Mouse (Mus musculus) limb, embryonic 11.5 days (tissue): ENCODE measurements at regions not wholly inside any gene's neighbourhood (a gene's known extent, or its start where the extent isn't known, plus 50 kb on each side); places are given as distances from the start of the nearest gene placed in this dataset.

ENCODE experiments used
- ATAC-seq: fragments of 200-750 bp; cut with Nextera tagmentation; 2 replicates; pipeline ENCODE4 v1.8.0; 2017; ENCODE audit warnings: low read depth; ENCODE audit not compliant: insufficient number of reproducible peaks, low FRiP score, low TSS enrichment
- DNase-seq: peaks from one replicate; pipeline ENCODE4 v3.0.0-alpha.2; 2015; ENCODE audit warnings: low spot score
- H3K27ac ChIP-seq: fragments of 300-500 bp; sonication (generic); replicated peaks from 2 replicates; pipeline ENCODE4 v1.5.1; 2014; ENCODE audit warnings: low read depth, mild to moderate bottlenecking, low read length
- H3K27me3 ChIP-seq: fragments of 300-500 bp; sonication (generic); 2 replicates; pipeline ENCODE4 v1.6.1; 2014; ENCODE audit warnings: mild to moderate bottlenecking, low read length, mixed read lengths; ENCODE audit not compliant: control insufficient read depth, insufficient read depth
- H3K36me3 ChIP-seq: fragments of 300-500 bp; sonication (generic); 2 replicates; pipeline ENCODE4 v1.6.1; 2014; ENCODE audit warnings: mild to moderate bottlenecking, low read length, moderate library complexity, mixed read lengths; ENCODE audit not compliant: control insufficient read depth, insufficient read depth
- H3K4me1 ChIP-seq: fragments of 300-500 bp; sonication (generic); 2 replicates; pipeline ENCODE4 v1.6.1; 2014; ENCODE audit warnings: low read length, mixed read lengths; ENCODE audit not compliant: control insufficient read depth, insufficient read depth
- H3K4me2 ChIP-seq: fragments of 300-500 bp; sonication (generic); 2 replicates; pipeline ENCODE4 v1.6.1; 2014; ENCODE audit warnings: low read depth, mild to moderate bottlenecking, moderate library complexity; ENCODE audit not compliant: severe bottlenecking
- H3K4me3 ChIP-seq: fragments of 300-500 bp; sonication (generic); 2 replicates; pipeline ENCODE4 v1.5.1; 2014; ENCODE audit warnings: low read depth, low read length
- H3K9ac ChIP-seq: fragments of 300-500 bp; sonication (generic); 2 replicates; pipeline ENCODE4 v1.6.1; 2014; ENCODE audit warnings: mild to moderate bottlenecking, low read length
- H3K9me3 ChIP-seq: fragments of 300-500 bp; sonication (generic); 2 replicates; pipeline ENCODE4 v1.6.1; 2016; ENCODE audit warnings: low read length; ENCODE audit not compliant: control insufficient read depth
- WGBS: fragments of 180-500 bp; shearing (Covaris S2); extraction: QIAGEN DNeasy Blood & Tissue Kit; methylation state at CpG from one replicate; pipeline ENCODE4 v1.1.7; 2014; 5-methylcytosine and 5-hydroxymethylcytosine counted together

GRCm38 (mm10) chr13:52026291-52026690 is 179.8 kb downstream of the Gadd45g start:
- Histone ChIP-seq H3K27ac (no peak overlapping the region), H3K36me3 (no peaks in the 10 kb centered on the region), H3K27me3 (no peaks in the 10 kb centered on the region), H3K4me3 (no peak overlapping the region), H3K9ac (no peak overlapping the region), H3K9me3 (no peaks in the 10 kb centered on the region), H3K4me2 (no peak overlapping the region), H3K4me1 (peaks cover 24% of the 10 kb centered on the region)
- DNase-seq = no peak
- ATAC-seq = no peak
- 95% methylated on average over 7 of the region's 7 CpGs for WGBS

DNA sequence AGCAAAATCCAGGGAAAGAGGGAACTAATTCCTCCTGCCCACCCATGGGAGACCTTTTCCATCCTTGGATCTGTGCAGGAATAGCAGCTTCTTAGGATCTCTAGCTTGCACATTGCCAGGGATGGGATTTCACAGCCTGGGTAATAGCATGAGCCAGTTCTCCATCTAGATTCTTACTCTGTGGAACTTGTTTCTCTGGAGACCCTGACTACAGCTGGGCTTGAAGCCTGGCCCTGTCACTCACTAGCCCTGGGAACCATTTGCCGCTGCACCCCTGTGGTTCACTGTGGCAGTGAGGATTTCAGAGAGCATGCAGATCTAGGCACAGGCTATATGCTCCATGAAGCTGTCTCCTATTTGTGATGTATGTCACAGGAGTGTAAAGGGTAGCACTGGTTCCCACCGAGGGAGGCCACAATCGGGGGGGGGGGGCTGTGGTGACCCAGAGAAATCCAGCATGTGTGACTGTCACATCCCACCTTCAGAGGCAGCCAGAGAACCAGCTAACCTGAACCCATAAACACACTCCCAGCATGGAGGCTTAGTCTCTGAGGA is 183.5 kb downstream of the Gadd45g start:
- Histone ChIP-seq H3K4me2 (no peak overlapping the region), H3K4me1 (peaks cover 9% of the 10 kb centered on the region)
- 75% methylated on average over 3 of the region's 3 CpGs for WGBS

GRCm38 (mm10) chr13:52031465-52031864 is 185.0 kb downstream of the Gadd45g start:
- no peak overlapping the region for H3K9ac ChIP-seq
- H3K9me3 ChIP-seq = no peaks in the 10 kb centered on the region
- no peak overlapping the region for H3K4me2 ChIP-seq
- 41% methylated on average over 5 of the region's 5 CpGs for WGBS
- H3K36me3 ChIP-seq = no peaks in the 10 kb centered on the region
- H3K27ac ChIP-seq = no peak overlapping the region
- H3K4me3 ChIP-seq = no peak overlapping the region
- no peaks in the 10 kb centered on the region for H3K27me3 ChIP-seq
- ATAC-seq = no peak
- DNase-seq = no peak
- peaks cover 4% of the 10 kb centered on the region for H3K4me1 ChIP-seq

More for the DNA sequence above, 183.5 kb downstream of the Gadd45g start:
- DNase-seq (no peak), ATAC-seq (no peak)
- Histone ChIP-seq H3K27ac (no peak overlapping the region), H3K9ac (no peak overlapping the region), H3K4me3 (no peak overlapping the region), H3K36me3 (no peaks in the 10 kb centered on the region), H3K27me3 (no peaks in the 10 kb centered on the region), H3K9me3 (no peaks in the 10 kb centered on the region)

DNA sequence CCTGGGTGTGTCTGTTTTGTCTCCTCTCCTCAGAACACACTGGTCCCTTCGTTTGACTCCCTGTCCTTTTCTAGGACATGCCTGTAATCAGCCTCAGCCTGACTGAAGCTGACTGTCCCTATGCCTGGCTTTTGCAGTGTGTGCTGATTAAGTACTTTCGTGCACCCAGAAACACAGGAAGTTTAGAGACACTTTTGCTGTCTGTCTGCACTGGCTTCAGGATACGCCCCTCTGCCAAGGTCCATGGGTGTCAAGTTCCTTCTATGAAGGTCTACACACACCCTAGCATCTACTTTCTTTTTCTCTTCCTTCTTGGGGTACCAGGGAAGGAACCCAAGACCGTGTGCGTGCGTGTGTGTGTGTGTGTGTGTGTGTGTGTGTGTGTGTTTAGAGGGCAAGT is 189.3 kb downstream of the Gadd45g start:
- ATAC-seq (no peak), DNase-seq (no peak)
- WGBS = 73% methylated on average over 6 of the region's 6 CpGs
- no peak overlapping the region for H3K4me3 ChIP-seq
- H3K9me3 ChIP-seq = no peaks in the 10 kb centered on the region
- no peak overlapping the region for H3K4me2 ChIP-seq
- H3K27me3 ChIP-seq = no peaks in the 10 kb centered on the region
- H3K9ac ChIP-seq = no peak overlapping the region
- no peaks in the 10 kb centered on the region for H3K4me1 ChIP-seq
- no peaks in the 10 kb centered on the region for H3K36me3 ChIP-seq
- H3K27ac ChIP-seq = no peak overlapping the region

DNA sequence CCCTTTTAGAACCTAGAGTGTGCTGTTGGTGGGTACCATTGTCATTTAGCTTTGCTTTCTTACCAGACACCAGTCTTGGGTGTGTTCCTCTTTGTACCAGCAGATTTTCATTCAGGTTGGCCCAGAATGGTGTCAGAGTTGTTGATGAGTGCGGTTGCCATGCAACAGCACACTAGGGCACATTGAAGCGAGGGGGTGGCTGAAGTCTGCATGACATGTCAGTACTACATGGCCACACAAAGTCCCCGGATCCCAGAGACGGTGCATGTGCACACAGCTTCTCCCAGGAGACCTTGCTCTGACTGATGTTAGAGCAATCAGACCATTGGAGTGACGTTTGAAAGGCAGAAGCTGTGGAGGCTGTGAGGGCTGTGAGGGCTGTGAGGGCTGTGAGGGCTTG is 189.9 kb downstream of the Gadd45g start:
- Histone ChIP-seq H3K9me3 (no peaks in the 10 kb centered on the region), H3K4me2 (no peak overlapping the region), H3K36me3 (no peaks in the 10 kb centered on the region), H3K27ac (no peak overlapping the region), H3K4me1 (no peaks in the 10 kb centered on the region), H3K9ac (no peak overlapping the region), H3K27me3 (no peaks in the 10 kb centered on the region), H3K4me3 (no peak overlapping the region)
- ATAC-seq (no peak), DNase-seq (no peak)
- WGBS = 79% methylated on average over 5 of the region's 5 CpGs

GRCm38 (mm10) chr13:52037218-52037617 is 190.7 kb downstream of the Gadd45g start:
- DNase-seq (no peak), ATAC-seq (no peak)
- Histone ChIP-seq H3K9ac (no peak overlapping the region), H3K9me3 (no peaks in the 10 kb centered on the region), H3K27me3 (no peaks in the 10 kb centered on the region), H3K4me1 (no peaks in the 10 kb centered on the region), H3K4me3 (no peak overlapping the region), H3K27ac (no peak overlapping the region), H3K4me2 (no peak overlapping the region), H3K36me3 (no peaks in the 10 kb centered on the region)
- 88% methylated on average over 13 of the region's 13 CpGs for WGBS

DNA sequence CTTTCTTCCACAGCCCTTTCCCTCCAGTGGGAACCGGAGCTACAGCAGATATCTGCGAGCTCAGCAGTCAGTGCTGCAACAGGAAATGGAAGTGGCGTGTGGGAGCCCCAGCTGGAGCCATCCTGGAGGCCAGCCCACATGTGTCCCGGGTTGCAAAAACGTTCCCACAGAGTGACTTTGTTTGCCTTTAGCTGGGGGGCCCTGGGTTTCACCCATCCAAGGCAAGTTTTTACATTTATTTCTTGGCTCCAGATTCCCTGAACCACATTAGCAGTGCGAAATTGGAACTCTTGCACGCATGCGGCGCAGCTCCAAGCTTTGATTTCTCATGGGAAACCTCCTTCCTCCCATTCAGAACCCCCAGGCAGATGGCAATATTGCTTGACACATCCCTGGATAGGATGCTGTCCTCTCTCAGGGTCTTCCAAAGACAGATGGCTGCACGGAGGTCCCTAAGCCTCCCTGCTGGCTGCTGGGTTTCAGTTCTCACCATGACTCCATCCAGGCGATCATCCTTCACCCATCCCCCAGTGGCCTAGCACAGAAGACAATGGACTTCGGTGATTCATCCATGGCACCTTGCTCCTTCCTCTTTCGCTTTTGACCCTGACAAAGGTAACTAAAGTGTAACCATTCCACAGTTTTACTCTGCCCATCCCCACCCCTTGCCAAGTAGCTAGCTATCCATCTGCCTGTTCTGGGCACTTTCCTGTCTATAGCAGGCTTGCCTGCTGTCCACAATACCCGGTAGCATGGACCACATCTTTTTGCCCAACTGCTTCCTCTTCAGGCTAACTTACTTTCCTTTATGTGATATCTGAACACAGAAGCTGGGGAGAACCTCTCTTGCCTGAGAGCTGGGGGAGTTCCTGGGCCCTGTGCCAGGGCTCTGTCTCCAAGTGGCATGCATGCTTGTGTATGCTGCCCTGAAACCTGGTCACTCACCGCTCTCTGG is 195.3 kb downstream of the Gadd45g start:
- ATAC-seq (no peak), DNase-seq (no peak)
- WGBS = 63% methylated on average over 15 of the region's 15 CpGs
- Histone ChIP-seq H3K27me3 (no peaks in the 10 kb centered on the region), H3K4me3 (no peak overlapping the region), H3K9me3 (no peaks in the 10 kb centered on the region), H3K9ac (no peak overlapping the region), H3K36me3 (no peaks in the 10 kb centered on the region), H3K27ac (no peak overlapping the region), H3K4me1 (no peaks in the 10 kb centered on the region), H3K4me2 (no peak overlapping the region)

- no peaks in the 10 kb centered on the region for H3K4me1 ChIP-seq
- no peaks in the 10 kb centered on the region for H3K27me3 ChIP-seq
- H3K9ac ChIP-seq = no peak overlapping the region
- H3K27ac ChIP-seq = no peak overlapping the region
- no peak for DNase-seq
- no peak overlapping the region for H3K4me2 ChIP-seq
- no peak overlapping the region for H3K4me3 ChIP-seq
- H3K9me3 ChIP-seq = no peaks in the 10 kb centered on the region
- no peak for ATAC-seq
- WGBS = 87% methylated on average over 3 of the region's 3 CpGs
- H3K36me3 ChIP-seq = no peaks in the 10 kb centered on the region
Measured at GRCm38 (mm10) chr13:52042867-52043266, 196.4 kb downstream of the Gadd45g start.
